Mouse (Mus musculus): ENCODE measurements at regions not wholly inside any gene's neighbourhood (a gene's known extent, or its start where the extent isn't known, plus 50 kb on each side); places are given as distances from the start of the nearest gene placed in this dataset.

DNA sequence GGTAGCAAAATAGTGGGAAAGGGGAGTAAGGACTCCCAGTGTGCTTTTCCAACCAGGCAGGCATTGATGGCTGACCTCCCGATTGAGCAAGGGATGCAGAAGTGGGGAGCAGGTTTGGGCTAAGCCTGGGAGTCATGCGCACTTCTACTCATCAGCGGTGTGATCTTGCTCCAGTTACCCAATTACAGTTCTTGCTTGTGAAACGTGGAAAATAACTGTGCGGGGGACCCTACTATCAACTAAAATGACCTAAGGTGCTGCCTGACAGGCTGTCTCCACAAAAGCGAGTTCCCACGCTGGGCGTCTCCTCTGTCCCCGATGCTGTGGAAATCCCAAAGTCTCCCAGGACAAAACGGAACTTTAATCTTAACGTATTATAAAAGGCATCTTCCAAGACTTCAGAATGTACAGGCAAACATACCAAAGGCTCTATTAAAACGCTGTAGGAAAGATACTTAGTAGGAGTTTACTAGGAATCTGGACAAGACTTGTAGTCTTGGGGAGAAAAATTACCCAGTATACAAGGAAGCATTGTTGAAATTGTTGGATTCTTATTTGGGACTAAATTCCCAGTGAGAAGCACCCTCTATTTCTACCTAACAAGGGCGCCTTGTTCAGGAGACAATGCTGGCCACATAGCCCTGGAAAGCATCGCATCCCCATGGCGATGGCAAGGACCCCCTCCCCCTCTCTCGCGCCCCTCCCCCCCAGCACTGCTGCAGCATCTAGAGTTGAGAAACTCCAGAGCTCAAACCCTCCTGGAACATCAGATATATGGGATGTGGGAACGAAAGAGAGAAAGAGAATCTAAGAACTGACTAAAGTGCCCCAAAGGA is 65.6 kb upstream of the Cep78 start:
- no peak for TF ChIP-seq CTCF (IDR thresholded peaks at IDR 0.05; ENCODE audit: borderline replicate concordance, insufficient read depth, low read length)
- no peak for TF ChIP-seq POLR2A (IDR thresholded peaks at IDR 0.05; ENCODE audit: low read depth, low read length)

Data from embryonic fibroblast, embryonic 13.5 days (primary cell).